Mouse (Mus musculus) midbrain, embryonic 11.5 days (tissue): Measurements from ENCODE around the gene Bmp2k. TPM values are rescaled to one million over a fixed set of nuclear protein-coding genes. Genes with fewer than 3 reads are reported as not detected.

ENCODE experiments used
- ATAC-seq: fragments of 200-750 bp; cut with Nextera tagmentation; 2 replicates; pipeline ENCODE4 v1.8.0; 2017; ENCODE audit warnings: moderate TSS enrichment, moderate library complexity; ENCODE audit not compliant: low FRiP score
- DNase-seq: peaks from one replicate; pipeline ENCODE4 v3.0.0; 2015; ENCODE audit warnings: low spot score; ENCODE audit errors: missing footprints
- H3K27ac ChIP-seq: fragments of 300-500 bp; sonication (generic); 2 replicates; pipeline ENCODE4 v1.5.1; 2014; ENCODE audit warnings: low read depth, low read length
- H3K27me3 ChIP-seq: fragments of 300-500 bp; sonication (generic); 2 replicates; pipeline ENCODE4 v1.6.1; 2014; ENCODE audit warnings: mild to moderate bottlenecking, low read length, moderate library complexity, mixed read lengths; ENCODE audit not compliant: control insufficient read depth, insufficient read depth
- H3K36me3 ChIP-seq: fragments of 300-500 bp; sonication (generic); 2 replicates; pipeline ENCODE4 v1.6.1; 2014; ENCODE audit warnings: mild to moderate bottlenecking, low read length, moderate library complexity, mixed read lengths; ENCODE audit not compliant: control insufficient read depth, insufficient read depth
- H3K4me1 ChIP-seq: fragments of 300-500 bp; sonication (generic); 2 replicates; pipeline ENCODE4 v1.6.1; 2014; ENCODE audit warnings: low read length; ENCODE audit not compliant: control insufficient read depth, insufficient read depth
- H3K4me2 ChIP-seq: fragments of 300-500 bp; sonication (generic); 2 replicates; pipeline ENCODE4 v1.6.1; 2014; ENCODE audit warnings: mild to moderate bottlenecking, moderate library complexity
- H3K4me3 ChIP-seq: fragments of 300-500 bp; sonication (generic); 2 replicates; pipeline ENCODE4 v1.5.1; 2014; ENCODE audit warnings: low read depth, low read length
- H3K9ac ChIP-seq: fragments of 300-500 bp; sonication (generic); 2 replicates; pipeline ENCODE4 v1.6.1; 2014; ENCODE audit warnings: low read length
- H3K9me3 ChIP-seq: fragments of 300-500 bp; sonication (generic); 2 replicates; pipeline ENCODE4 v1.6.1; 2016; ENCODE audit warnings: low read length; ENCODE audit not compliant: control insufficient read depth
- WGBS: fragments of 180-500 bp; shearing (Covaris S2); extraction: QIAGEN DNeasy Blood & Tissue Kit; methylation state at CpG from one replicate; pipeline ENCODE4 v1.1.7; 2014; 5-methylcytosine and 5-hydroxymethylcytosine counted together
- polyA plus RNA-seq: library from polyadenylated mRNA; unstranded; fragments of >200 nt; fragmentation: Nextera tagmentation; extraction: Ambion mirVana; gene quantifications from 2 replicates; pipeline ENCODE4 v1.2.1, GENCODE M21; 2014

Bmp2k gene
- polyA plus RNA-seq, 1 experiment from 2014 or later = 10.5 TPM

DNA sequence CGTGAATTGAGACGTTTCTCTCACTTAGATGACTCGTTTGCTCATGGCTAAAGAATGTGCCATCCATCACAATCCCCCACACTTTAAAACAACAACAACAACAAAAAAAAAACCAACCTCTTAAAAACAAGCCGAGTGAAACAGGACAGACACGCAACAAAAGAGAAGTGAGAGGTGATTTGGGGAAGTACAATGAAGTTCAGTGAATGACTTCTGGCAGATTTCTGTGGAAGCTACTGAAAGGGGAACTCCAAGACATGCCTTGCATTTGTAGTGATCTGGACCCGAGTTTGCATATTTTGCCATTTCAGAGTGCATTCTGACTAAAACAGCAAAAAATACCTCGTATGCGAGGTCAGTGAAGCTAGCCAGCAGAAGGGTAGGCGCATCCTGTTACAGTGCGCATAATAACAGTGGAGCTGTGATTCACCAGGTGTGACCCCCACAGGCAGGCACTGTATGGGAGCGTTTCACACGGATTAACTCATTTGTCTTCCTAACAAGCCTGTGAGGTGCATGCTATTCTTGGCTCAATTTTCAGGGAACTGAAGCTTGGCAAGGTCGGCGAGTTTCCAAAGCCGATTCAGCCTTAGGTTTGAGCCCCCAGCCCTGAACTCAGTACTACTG, 17.4 kb upstream of the Bmp2k start:
- H3K36me3 ChIP-seq = no peaks in the 10 kb centered on the region
- no peaks in the 10 kb centered on the region for H3K27me3 ChIP-seq
- no peak overlapping the region for H3K27ac ChIP-seq
- H3K9ac ChIP-seq = no peak overlapping the region
- ATAC-seq (no peak), DNase-seq (no peak)
- 26% methylated on average over 15 of the region's 15 CpGs for WGBS
- H3K4me3 ChIP-seq = no peak overlapping the region
- H3K4me2 ChIP-seq = no peak overlapping the region
- no peaks in the 10 kb centered on the region for H3K9me3 ChIP-seq
- H3K4me1 ChIP-seq = peaks cover 4% of the 10 kb centered on the region

DNA sequence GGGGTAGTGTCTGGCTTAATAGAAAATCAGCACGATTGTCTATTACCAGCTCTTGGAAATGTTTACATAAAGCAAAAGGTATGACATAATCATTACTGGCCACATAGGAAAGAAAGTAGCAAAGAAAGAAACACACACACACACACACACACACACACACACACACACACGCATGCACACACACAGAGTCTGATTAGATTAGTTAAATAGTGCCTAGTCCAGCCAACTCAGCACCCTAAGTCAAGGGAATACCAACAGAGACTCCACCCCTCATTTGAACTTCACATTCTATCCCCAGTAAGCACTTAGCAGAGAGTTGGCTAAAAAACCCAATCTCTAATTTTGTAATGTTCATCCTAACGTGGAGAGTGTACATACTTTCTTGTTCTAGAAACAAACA, 15.5 kb upstream of the Bmp2k start:
- H3K4me2 ChIP-seq = no peak overlapping the region
- H3K4me1 ChIP-seq = peaks cover 3% of the 10 kb centered on the region
- H3K4me3 ChIP-seq = no peak overlapping the region
- DNase-seq = no peak
- H3K27ac ChIP-seq = no peak overlapping the region
- H3K36me3 ChIP-seq = no peaks in the 10 kb centered on the region
- H3K9me3 ChIP-seq = no peaks in the 10 kb centered on the region
- 91% methylated on average over 3 of the region's 3 CpGs for WGBS
- ATAC-seq = no peak
- no peak overlapping the region for H3K9ac ChIP-seq
- no peaks in the 10 kb centered on the region for H3K27me3 ChIP-seq

DNA sequence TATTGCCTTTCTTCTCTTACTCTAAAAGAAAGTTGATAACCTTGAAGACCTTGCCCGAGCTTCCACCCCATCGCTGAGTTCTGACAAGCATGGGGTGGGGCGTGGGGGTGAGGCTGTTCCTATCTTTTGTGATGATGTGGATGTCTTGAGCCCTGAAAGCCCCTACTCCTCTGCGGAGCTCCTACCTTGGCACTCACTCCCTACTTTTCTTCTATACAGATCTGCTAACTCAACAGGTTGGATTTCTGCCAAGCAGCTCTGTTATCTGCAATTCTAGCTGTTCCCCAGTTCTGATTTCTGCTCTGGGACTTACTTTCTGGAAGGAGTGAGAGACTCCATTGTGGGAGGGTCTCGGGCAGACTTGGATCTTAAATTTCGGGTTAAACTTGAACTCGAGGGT, 14.3 kb upstream of the Bmp2k start:
- ATAC-seq (no peak), DNase-seq (peak; percentile 73)
- H3K36me3 ChIP-seq = no peaks in the 10 kb centered on the region
- peaks cover 3% of the 10 kb centered on the region for H3K4me1 ChIP-seq
- 84% methylated on average over 7 of the region's 7 CpGs for WGBS
- H3K4me2 ChIP-seq = no peak overlapping the region
- H3K9ac ChIP-seq = no peak overlapping the region
- H3K9me3 ChIP-seq = no peaks in the 10 kb centered on the region
- H3K4me3 ChIP-seq = no peak overlapping the region
- no peak overlapping the region for H3K27ac ChIP-seq
- H3K27me3 ChIP-seq = no peaks in the 10 kb centered on the region

DNA sequence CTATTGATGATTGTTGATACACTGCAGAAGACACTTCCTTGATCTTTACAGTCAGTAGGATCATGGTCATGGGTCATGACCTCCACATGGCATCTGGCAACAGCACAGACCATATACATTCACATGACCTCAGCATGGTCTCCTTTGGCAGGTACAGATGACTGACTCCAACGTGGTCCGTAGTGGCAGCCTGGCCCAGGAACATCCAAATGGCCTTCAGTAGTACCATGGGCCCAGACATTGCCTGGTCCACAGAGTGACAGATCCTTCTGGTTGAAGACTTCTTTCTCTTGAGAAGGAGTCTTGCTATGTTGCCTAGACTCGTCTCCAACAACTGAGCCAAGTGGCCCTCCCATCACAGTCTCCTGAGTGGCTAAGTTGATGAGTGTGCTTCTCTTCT, 10.6 kb upstream of the Bmp2k start:
- WGBS = 89% methylated on average over 3 of the region's 3 CpGs
- H3K27ac ChIP-seq = no peak overlapping the region
- no peaks in the 10 kb centered on the region for H3K9me3 ChIP-seq
- no peaks in the 10 kb centered on the region for H3K36me3 ChIP-seq
- no peaks in the 10 kb centered on the region for H3K4me1 ChIP-seq
- DNase-seq (no peak), ATAC-seq (no peak)
- H3K4me2 ChIP-seq = no peak overlapping the region
- H3K27me3 ChIP-seq = no peaks in the 10 kb centered on the region
- H3K4me3 ChIP-seq = no peak overlapping the region
- no peak overlapping the region for H3K9ac ChIP-seq

DNA sequence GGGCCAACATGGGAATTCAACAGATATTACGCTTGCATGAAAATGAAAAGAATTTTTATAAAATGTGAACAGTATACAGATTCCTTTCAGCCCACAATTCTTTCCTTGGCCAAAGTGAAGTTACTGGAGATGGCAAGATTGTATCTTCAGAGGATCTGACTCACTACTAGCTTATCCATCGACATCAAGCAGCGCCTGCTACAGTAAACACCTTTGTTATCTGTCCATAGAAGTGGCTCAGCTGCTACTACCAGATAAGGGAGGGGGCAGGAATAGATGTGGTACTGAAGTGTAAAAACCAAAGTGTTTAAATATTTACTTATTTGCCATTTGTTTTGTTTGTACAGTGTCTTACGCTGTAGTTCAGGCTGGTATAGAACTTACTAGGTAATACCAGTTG, 8.6 kb upstream of the Bmp2k start:
- no peak overlapping the region for H3K27ac ChIP-seq
- no peaks in the 10 kb centered on the region for H3K9me3 ChIP-seq
- no peaks in the 10 kb centered on the region for H3K4me1 ChIP-seq
- no peaks in the 10 kb centered on the region for H3K27me3 ChIP-seq
- 92% methylated on average over 4 of the region's 4 CpGs for WGBS
- ATAC-seq (no peak), DNase-seq (no peak)
- H3K9ac ChIP-seq = no peak overlapping the region
- no peak overlapping the region for H3K4me3 ChIP-seq
- no peaks in the 10 kb centered on the region for H3K36me3 ChIP-seq
- no peak overlapping the region for H3K4me2 ChIP-seq

DNA sequence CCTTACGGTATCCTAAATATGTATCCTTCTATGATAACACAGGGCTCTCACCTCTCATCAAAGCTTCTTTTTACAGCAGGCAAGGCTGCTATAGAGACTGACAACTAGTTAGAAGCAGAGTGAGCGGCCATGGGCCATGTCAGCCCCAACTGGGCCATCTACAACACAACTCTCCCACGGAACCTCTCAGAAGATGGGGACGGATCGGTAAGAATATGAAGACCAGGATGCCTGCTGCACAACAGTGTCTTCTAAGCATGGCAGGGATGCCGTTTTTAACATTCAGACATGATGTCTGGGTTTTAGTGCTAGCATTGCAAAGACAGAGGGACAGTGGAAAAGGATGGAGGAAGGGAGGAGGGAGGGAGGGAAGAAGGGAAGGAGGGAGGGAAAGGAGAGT, 6.3 kb upstream of the Bmp2k start:
- 88% methylated on average over 6 of the region's 6 CpGs for WGBS
- H3K9me3 ChIP-seq = no peaks in the 10 kb centered on the region
- no peak for DNase-seq
- no peaks in the 10 kb centered on the region; the same call in 1 of the 2 replicates for H3K4me1 ChIP-seq
- no peaks in the 10 kb centered on the region for H3K36me3 ChIP-seq
- H3K4me2 ChIP-seq = no peak overlapping the region
- H3K4me3 ChIP-seq = no peak overlapping the region
- H3K27me3 ChIP-seq = no peaks in the 10 kb centered on the region
- no peak overlapping the region for H3K27ac ChIP-seq
- no peak for ATAC-seq
- no peak overlapping the region for H3K9ac ChIP-seq

DNA sequence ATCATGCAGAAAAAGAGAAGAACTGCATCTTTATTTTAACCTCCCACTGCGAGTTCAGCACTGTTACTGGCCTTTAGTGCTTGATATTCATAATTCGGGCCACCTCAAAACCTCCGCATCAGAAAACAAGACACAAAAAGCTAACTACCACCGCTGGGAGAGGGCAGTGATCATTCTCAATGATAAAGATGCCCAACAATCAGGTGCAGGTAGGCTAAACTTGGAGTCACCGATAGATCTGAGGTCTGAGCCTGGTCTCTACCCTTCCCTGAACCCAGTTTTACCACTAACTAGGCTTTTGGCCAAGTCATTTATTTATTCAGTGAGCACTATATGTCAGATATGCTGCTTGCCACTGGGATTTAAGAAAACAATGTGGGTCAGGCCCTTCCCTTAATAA, 4.8 kb upstream of the Bmp2k start:
- 86% methylated on average over 5 of the region's 5 CpGs for WGBS
- Histone ChIP-seq H3K9ac (no peak overlapping the region), H3K4me2 (no peak overlapping the region), H3K27ac (no peak overlapping the region), H3K4me1 (peaks cover 6% of the 10 kb centered on the region), H3K27me3 (no peaks in the 10 kb centered on the region), H3K9me3 (no peaks in the 10 kb centered on the region), H3K4me3 (no peak overlapping the region), H3K36me3 (no peaks in the 10 kb centered on the region)
- DNase-seq = peak; percentile 57
- ATAC-seq = no peak

DNA sequence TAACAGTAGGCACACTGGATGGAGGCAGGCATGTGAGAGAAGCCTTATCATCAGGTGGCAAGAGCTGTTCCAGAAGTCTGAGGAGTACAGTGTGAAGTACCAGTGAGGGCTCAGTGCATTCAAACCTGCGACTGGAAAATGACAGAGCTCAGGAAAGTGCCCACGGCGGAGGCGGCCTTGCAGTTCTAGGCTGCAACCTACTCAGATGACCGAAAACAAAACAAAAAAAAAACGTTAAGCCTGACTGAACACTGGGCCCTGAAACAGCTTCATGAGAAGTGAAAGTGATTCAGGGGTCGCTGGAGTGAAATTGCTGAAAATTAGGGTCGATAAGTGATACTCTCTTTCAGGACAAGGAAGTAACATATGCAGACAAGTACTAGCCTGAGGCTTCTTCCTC, 4.4 kb upstream of the Bmp2k start:
- no peak overlapping the region for H3K27ac ChIP-seq
- no peak overlapping the region for H3K4me3 ChIP-seq
- ATAC-seq = no peak
- DNase-seq = no peak
- no peaks in the 10 kb centered on the region for H3K9me3 ChIP-seq
- no peaks in the 10 kb centered on the region for H3K36me3 ChIP-seq
- no peak overlapping the region for H3K4me2 ChIP-seq
- H3K27me3 ChIP-seq = no peaks in the 10 kb centered on the region
- WGBS = 83% methylated on average over 8 of the region's 8 CpGs
- H3K9ac ChIP-seq = no peak overlapping the region
- peaks cover 6% of the 10 kb centered on the region for H3K4me1 ChIP-seq

DNA sequence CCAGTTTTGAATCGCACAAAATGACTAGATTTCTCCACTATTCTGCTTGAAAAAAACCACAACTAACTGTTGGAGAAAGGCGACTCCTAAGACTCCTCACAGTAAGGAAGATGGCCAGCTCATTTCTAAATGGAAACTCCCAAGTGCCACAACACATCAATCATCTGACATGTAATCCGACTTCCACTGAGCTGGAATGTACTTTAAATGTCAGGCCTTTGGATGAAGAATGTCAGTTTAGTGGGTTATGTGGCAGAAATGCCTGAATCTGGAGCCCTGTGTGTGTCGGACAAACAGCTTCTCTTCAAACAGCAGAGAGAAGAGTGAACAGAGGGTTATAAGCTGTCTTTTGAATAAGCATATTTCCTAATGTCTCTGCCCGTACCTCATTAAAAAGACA, 1.7 kb upstream of the Bmp2k start:
- DNase-seq = no peak
- ATAC-seq = no peak
- Histone ChIP-seq H3K4me2 (no peak overlapping the region), H3K27ac (no peak overlapping the region), H3K9ac (no peak overlapping the region), H3K4me3 (no peak overlapping the region), H3K9me3 (no peaks in the 10 kb centered on the region), H3K4me1 (peaks cover 10% of the 10 kb centered on the region), H3K27me3 (no peaks in the 10 kb centered on the region), H3K36me3 (no peaks in the 10 kb centered on the region)
- WGBS = 78% methylated on average over 5 of the region's 5 CpGs
